Mouse (Mus musculus): ENCODE measurements around the gene Slc38a1. TPM values are rescaled to one million over a fixed set of nuclear protein-coding genes. Genes with fewer than 3 reads are reported as not detected.
A peak's percentile ranks its signal among the peaks of the same experiment; 100 is the strongest.

Slc38a1 gene
- polyA plus RNA-seq, 1 experiment from 2014 or later = 150 TPM

GRCm38 (mm10) chr15:96669721-96670120, 27.0 kb upstream of the Slc38a1 start:
- Histone ChIP-seq H3K9ac (replicated peaks; ENCODE audit: low read length) (no peak overlapping the region), H3K4me1 (ENCODE audit: control insufficient read depth, insufficient read depth, low read length) (no peaks in the 10 kb centered on the region), H3K4me2 (ENCODE audit: low read length) (no peak overlapping the region), H3K27me3 (ENCODE audit: control insufficient read depth, insufficient read depth, low read length) (no peaks in the 10 kb centered on the region), H3K9me3 (ENCODE audit: control insufficient read depth, low read length) (no peaks in the 10 kb centered on the region), H3K4me3 (replicated peaks; ENCODE audit: low read depth, low read length) (no peak overlapping the region), H3K36me3 (ENCODE audit: control insufficient read depth, insufficient read depth, low read length) (no peaks in the 10 kb centered on the region), H3K27ac (replicated peaks; ENCODE audit: low read depth, low read length) (no peak overlapping the region)
- DNase-seq (no peak), ATAC-seq (ENCODE audit: low FRiP score, low TSS enrichment) (no peak)
- WGBS = 90% methylated on average over 6 of the region's 6 CpGs

- H3K27ac ChIP-seq (replicated peaks; ENCODE audit: low read depth, low read length) = no peak overlapping the region
- no peak for ATAC-seq (ENCODE audit: low FRiP score, low TSS enrichment)
- no peak overlapping the region for H3K9ac ChIP-seq (replicated peaks; ENCODE audit: low read length)
- no peaks in the 10 kb centered on the region for H3K4me1 ChIP-seq (ENCODE audit: control insufficient read depth, insufficient read depth, low read length)
- 7% methylated on average over 7 of the region's 7 CpGs for WGBS
- H3K4me2 ChIP-seq (ENCODE audit: low read length) = peak overlapping the region; percentile 45
- DNase-seq = peak; percentile 90
- no peak overlapping the region for H3K4me3 ChIP-seq (replicated peaks; ENCODE audit: low read depth, low read length)
- no peaks in the 10 kb centered on the region for H3K9me3 ChIP-seq (ENCODE audit: control insufficient read depth, low read length)
- H3K27me3 ChIP-seq (ENCODE audit: control insufficient read depth, insufficient read depth, low read length) = no peaks in the 10 kb centered on the region
- no peaks in the 10 kb centered on the region for H3K36me3 ChIP-seq (ENCODE audit: control insufficient read depth, insufficient read depth, low read length)
These were observed 23.9 kb upstream of the Slc38a1 start for GRCm38 (mm10) chr15:96666663-96667062.

DNA sequence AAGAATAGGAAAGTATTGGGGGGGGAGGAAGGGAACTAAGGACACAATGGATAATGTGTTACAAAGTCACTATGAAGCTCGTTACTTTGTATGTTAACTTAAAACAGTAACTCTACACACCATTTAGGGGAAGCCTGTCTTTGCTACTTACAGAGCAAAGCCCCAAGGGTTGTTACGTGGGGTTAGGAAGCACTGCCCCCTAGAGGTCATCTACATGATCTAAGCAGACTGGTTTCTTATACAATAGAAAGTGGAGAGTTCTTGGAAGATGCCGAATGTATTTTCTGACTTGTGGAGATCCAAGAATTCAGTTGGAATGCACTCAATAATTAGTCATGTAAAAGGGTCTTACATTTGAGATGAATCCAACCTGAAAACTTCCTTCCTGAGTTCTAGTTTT, 23.2 kb upstream of the Slc38a1 start:
- H3K4me2 ChIP-seq (ENCODE audit: low read length) = no peak overlapping the region
- H3K9ac ChIP-seq (replicated peaks; ENCODE audit: low read length) = no peak overlapping the region
- ATAC-seq (ENCODE audit: low FRiP score, low TSS enrichment) (no peak), DNase-seq (peak; percentile 93)
- no peaks in the 10 kb centered on the region for H3K9me3 ChIP-seq (ENCODE audit: control insufficient read depth, low read length)
- H3K27me3 ChIP-seq (ENCODE audit: control insufficient read depth, insufficient read depth, low read length) = no peaks in the 10 kb centered on the region
- H3K4me3 ChIP-seq (replicated peaks; ENCODE audit: low read depth, low read length) = no peak overlapping the region
- H3K4me1 ChIP-seq (ENCODE audit: control insufficient read depth, insufficient read depth, low read length) = no peaks in the 10 kb centered on the region
- no peaks in the 10 kb centered on the region for H3K36me3 ChIP-seq (ENCODE audit: control insufficient read depth, insufficient read depth, low read length)
- no peak overlapping the region for H3K27ac ChIP-seq (replicated peaks; ENCODE audit: low read depth, low read length)
- 3% methylated on average over 3 of the region's 3 CpGs for WGBS

DNA sequence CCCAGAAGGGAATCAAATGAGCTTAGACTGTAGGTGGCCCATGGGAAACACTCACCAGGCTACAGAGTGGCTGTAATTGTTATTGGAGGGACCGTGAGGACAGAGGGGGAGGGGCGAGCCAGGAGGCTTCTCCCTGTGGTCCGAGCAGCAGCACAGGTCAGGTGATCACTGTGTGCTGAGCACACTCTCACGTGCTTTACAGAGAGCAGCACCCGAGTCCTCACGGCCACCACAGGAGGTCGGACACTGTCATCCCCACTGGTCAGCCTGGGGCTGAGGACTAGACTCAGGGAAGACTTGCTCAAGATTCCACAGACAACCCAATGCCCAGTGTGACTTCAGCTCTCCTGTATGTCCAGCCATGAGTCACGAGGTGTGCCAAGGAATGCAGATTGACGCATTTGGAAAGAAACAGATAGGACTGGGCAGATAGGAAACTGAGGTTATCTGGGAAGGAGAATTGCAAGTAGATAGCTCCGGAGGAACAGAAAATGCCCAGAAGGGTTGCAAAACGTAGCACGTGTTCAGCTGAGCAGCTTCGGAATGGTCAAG, 18.0 kb upstream of the Slc38a1 start:
- DNase-seq = no peak
- WGBS = 69% methylated on average over 13 of the region's 13 CpGs
- ATAC-seq (ENCODE audit: low FRiP score, low TSS enrichment) = no peak
- H3K4me3 ChIP-seq (replicated peaks; ENCODE audit: low read depth, low read length) = no peak overlapping the region
- no peaks in the 10 kb centered on the region for H3K36me3 ChIP-seq (ENCODE audit: control insufficient read depth, insufficient read depth, low read length)
- no peaks in the 10 kb centered on the region for H3K27me3 ChIP-seq (ENCODE audit: control insufficient read depth, insufficient read depth, low read length)
- H3K9me3 ChIP-seq (ENCODE audit: control insufficient read depth, low read length) = no peaks in the 10 kb centered on the region
- no peak overlapping the region for H3K9ac ChIP-seq (replicated peaks; ENCODE audit: low read length)
- no peak overlapping the region for H3K4me2 ChIP-seq (ENCODE audit: low read length)
- no peaks in the 10 kb centered on the region for H3K4me1 ChIP-seq (ENCODE audit: control insufficient read depth, insufficient read depth, low read length)
- H3K27ac ChIP-seq (replicated peaks; ENCODE audit: low read depth, low read length) = no peak overlapping the region

DNA sequence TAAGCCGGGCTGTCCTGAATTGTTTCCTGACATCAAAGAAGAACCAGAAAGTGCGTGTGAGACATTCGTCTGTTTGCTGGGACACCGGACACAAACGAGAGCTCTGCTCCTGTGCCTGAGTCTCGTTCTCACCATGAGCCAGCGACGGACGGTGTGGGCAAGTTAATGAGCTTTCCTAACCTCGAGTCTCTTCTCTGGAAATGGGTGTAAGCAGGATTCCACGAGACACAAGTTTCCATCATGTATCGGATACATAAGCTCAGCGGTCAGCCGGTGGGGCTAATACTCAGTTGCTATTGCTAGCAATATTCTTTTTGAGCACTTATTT, 15.5 kb upstream of the Slc38a1 start:
- no peak for ATAC-seq (ENCODE audit: low FRiP score, low TSS enrichment)
- no peak for DNase-seq
- no peaks in the 10 kb centered on the region for H3K27me3 ChIP-seq (ENCODE audit: control insufficient read depth, insufficient read depth, low read length)
- H3K36me3 ChIP-seq (ENCODE audit: control insufficient read depth, insufficient read depth, low read length) = no peaks in the 10 kb centered on the region
- H3K9ac ChIP-seq (replicated peaks; ENCODE audit: low read length) = no peak overlapping the region
- no peaks in the 10 kb centered on the region for H3K9me3 ChIP-seq (ENCODE audit: control insufficient read depth, low read length)
- no peak overlapping the region for H3K4me3 ChIP-seq (replicated peaks; ENCODE audit: low read depth, low read length)
- H3K27ac ChIP-seq (replicated peaks; ENCODE audit: low read depth, low read length) = no peak overlapping the region
- WGBS = 70% methylated on average over 14 of the region's 14 CpGs
- H3K4me1 ChIP-seq (ENCODE audit: control insufficient read depth, insufficient read depth, low read length) = no peaks in the 10 kb centered on the region
- no peak overlapping the region for H3K4me2 ChIP-seq (ENCODE audit: low read length)

GRCm38 (mm10) chr15:96657576-96658274, 15.0 kb upstream of the Slc38a1 start:
- no peak for DNase-seq
- 66% methylated on average over 17 of the region's 17 CpGs for WGBS
- Histone ChIP-seq H3K4me3 (replicated peaks; ENCODE audit: low read depth, low read length) (no peak overlapping the region), H3K9ac (replicated peaks; ENCODE audit: low read length) (no peak overlapping the region), H3K4me1 (ENCODE audit: control insufficient read depth, insufficient read depth, low read length) (no peaks in the 10 kb centered on the region), H3K9me3 (ENCODE audit: control insufficient read depth, low read length) (no peaks in the 10 kb centered on the region), H3K27ac (replicated peaks; ENCODE audit: low read depth, low read length) (no peak overlapping the region), H3K36me3 (ENCODE audit: control insufficient read depth, insufficient read depth, low read length) (no peaks in the 10 kb centered on the region), H3K4me2 (ENCODE audit: low read length) (no peak overlapping the region), H3K27me3 (ENCODE audit: control insufficient read depth, insufficient read depth, low read length) (no peaks in the 10 kb centered on the region)
- no peak for ATAC-seq (ENCODE audit: low FRiP score, low TSS enrichment)

DNA sequence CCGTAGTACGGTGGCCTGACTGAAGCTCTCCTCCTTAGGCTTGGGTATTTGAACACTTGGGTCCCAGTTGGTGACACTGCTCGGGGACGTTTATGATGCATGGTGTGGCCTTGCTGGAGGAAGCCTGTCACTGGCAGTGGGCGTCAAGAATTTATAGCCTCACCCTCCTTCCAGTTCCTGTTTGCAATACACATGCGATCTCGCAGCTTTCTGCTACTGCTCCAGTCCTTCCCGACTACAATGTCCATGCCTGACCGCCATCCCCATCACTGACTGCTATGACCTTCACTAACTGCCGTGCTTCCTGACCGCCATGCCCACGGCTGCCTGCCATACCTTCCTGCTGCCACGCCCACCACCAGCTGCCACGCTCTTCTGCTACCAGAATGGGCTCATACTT, 12.8 kb upstream of the Slc38a1 start:
- Histone ChIP-seq H3K27ac (replicated peaks; ENCODE audit: low read depth, low read length) (no peak overlapping the region), H3K9ac (replicated peaks; ENCODE audit: low read length) (no peak overlapping the region), H3K4me1 (ENCODE audit: control insufficient read depth, insufficient read depth, low read length) (no peaks in the 10 kb centered on the region), H3K4me3 (replicated peaks; ENCODE audit: low read depth, low read length) (no peak overlapping the region), H3K9me3 (ENCODE audit: control insufficient read depth, low read length) (no peaks in the 10 kb centered on the region), H3K27me3 (ENCODE audit: control insufficient read depth, insufficient read depth, low read length) (no peaks in the 10 kb centered on the region), H3K4me2 (ENCODE audit: low read length) (no peak overlapping the region), H3K36me3 (ENCODE audit: control insufficient read depth, insufficient read depth, low read length) (no peaks in the 10 kb centered on the region)
- no peak for ATAC-seq (ENCODE audit: low FRiP score, low TSS enrichment)
- 96% methylated on average over 14 of the region's 14 CpGs for WGBS
- no peak for DNase-seq

DNA sequence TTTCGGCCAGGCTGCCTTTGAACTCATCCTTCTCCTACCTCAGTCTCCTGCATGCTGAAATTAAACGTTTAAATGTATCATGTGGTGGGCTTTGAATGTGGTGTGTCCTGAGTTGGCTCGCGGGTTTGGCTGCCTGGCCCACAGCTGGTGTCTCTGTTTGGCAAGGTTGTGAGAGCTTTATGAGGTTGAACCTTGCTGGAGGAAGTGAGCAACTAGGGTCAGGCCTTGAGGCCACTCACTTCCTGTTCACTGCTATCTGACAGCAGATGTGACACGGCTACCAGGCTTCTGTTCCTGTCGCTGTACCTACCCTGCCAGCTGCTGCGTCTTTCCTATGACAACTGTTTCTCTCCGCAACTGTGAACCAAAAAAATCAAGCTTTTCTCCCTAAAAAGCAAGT, 12.0 kb upstream of the Slc38a1 start:
- Histone ChIP-seq H3K27ac (replicated peaks; ENCODE audit: low read depth, low read length) (no peak overlapping the region), H3K4me3 (replicated peaks; ENCODE audit: low read depth, low read length) (no peak overlapping the region), H3K36me3 (ENCODE audit: control insufficient read depth, insufficient read depth, low read length) (no peaks in the 10 kb centered on the region), H3K4me2 (ENCODE audit: low read length) (no peak overlapping the region), H3K27me3 (ENCODE audit: control insufficient read depth, insufficient read depth, low read length) (no peaks in the 10 kb centered on the region), H3K9ac (replicated peaks; ENCODE audit: low read length) (no peak overlapping the region), H3K4me1 (ENCODE audit: control insufficient read depth, insufficient read depth, low read length) (no peaks in the 10 kb centered on the region), H3K9me3 (ENCODE audit: control insufficient read depth, low read length) (no peaks in the 10 kb centered on the region)
- DNase-seq (no peak), ATAC-seq (ENCODE audit: low FRiP score, low TSS enrichment) (no peak)
- WGBS = 88% methylated on average over 8 of the region's 8 CpGs

DNA sequence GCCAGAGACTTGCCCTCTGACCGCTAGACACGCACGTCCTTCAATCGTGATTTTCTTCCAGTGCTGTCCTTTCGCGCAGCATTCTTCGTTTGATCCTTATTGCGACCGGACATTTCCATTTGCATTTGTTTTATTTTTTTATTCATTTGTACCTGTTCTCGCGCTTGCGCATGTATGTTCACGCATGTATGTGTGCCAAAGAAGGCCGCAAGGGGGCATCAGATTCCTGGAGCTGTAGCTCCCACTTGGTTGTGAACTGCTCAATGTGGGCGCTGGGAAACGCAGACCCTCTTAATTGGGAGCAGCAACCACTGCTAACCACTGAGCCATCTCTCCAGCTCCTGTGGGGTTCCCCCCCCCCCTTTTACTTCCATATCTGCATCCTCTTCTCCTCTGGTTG, 10.3 kb upstream of the Slc38a1 start:
- no peaks in the 10 kb centered on the region for H3K4me1 ChIP-seq (ENCODE audit: control insufficient read depth, insufficient read depth, low read length)
- no peaks in the 10 kb centered on the region for H3K9me3 ChIP-seq (ENCODE audit: control insufficient read depth, low read length)
- no peaks in the 10 kb centered on the region for H3K27me3 ChIP-seq (ENCODE audit: control insufficient read depth, insufficient read depth, low read length)
- ATAC-seq (ENCODE audit: low FRiP score, low TSS enrichment) (no peak), DNase-seq (no peak)
- no peak overlapping the region for H3K4me3 ChIP-seq (replicated peaks; ENCODE audit: low read depth, low read length)
- no peaks in the 10 kb centered on the region for H3K36me3 ChIP-seq (ENCODE audit: control insufficient read depth, insufficient read depth, low read length)
- H3K27ac ChIP-seq (replicated peaks; ENCODE audit: low read depth, low read length) = no peak overlapping the region
- no peak overlapping the region for H3K9ac ChIP-seq (replicated peaks; ENCODE audit: low read length)
- no peak overlapping the region for H3K4me2 ChIP-seq (ENCODE audit: low read length)
- WGBS = 93% methylated on average over 16 of the region's 16 CpGs

Measured in midbrain, embryonic 14.5 days (tissue).